Mouse (Mus musculus) heart, postnatal 0 days (tissue): ENCODE measurements around the gene Psmb6. TPM values are rescaled to one million over a fixed set of nuclear protein-coding genes. Genes with fewer than 3 reads are reported as not detected.

Source experiments
- ATAC-seq: fragments of 200-750 bp; cut with Nextera tagmentation; 2 replicates; pipeline ENCODE4 v1.8.0; 2017; ENCODE audit warnings: low read depth, moderate number of reproducible peaks, moderate library complexity; ENCODE audit not compliant: insufficient read depth
- DNase-seq: peaks from one replicate; pipeline ENCODE4 v3.0.0-alpha.2; 2016; ENCODE audit warnings: low spot score
- H3K27ac ChIP-seq: fragments of 300-500 bp; sonication (generic); 2 replicates; pipeline ENCODE4 v1.5.1; 2014; ENCODE audit warnings: low read depth, mild to moderate bottlenecking
- H3K27me3 ChIP-seq: fragments of 300-500 bp; sonication (generic); 2 replicates; pipeline ENCODE4 v1.6.1; 2014; ENCODE audit warnings: low read length, mixed read lengths; ENCODE audit not compliant: control insufficient read depth, insufficient read depth
- H3K36me3 ChIP-seq: fragments of 300-500 bp; sonication (generic); replicated peaks from 2 replicates; pipeline ENCODE4 v1.6.1; 2014; ENCODE audit warnings: low read length, mixed read lengths; ENCODE audit not compliant: control insufficient read depth, insufficient read depth
- H3K4me1 ChIP-seq: fragments of 300-500 bp; sonication (generic); 2 replicates; pipeline ENCODE4 v1.6.1; 2014; ENCODE audit warnings: antibody characterized with exemption; ENCODE audit not compliant: control insufficient read depth, insufficient read depth
- H3K4me2 ChIP-seq: fragments of 300-500 bp; sonication (generic); 2 replicates; pipeline ENCODE4 v1.6.1; 2014; ENCODE audit warnings: low read depth, mild to moderate bottlenecking, low read length, moderate library complexity
- H3K4me3 ChIP-seq: fragments of 300-500 bp; sonication (generic); 2 replicates; pipeline ENCODE4 v1.5.1; 2014; ENCODE audit warnings: low read depth, low read length
- H3K9ac ChIP-seq: fragments of 300-500 bp; sonication (generic); replicated peaks from 2 replicates; pipeline ENCODE4 v1.6.1; 2014; ENCODE audit warnings: low read depth, low read length, mixed read lengths
- H3K9me3 ChIP-seq: fragments of 300-500 bp; sonication (generic); replicated peaks from 2 replicates; pipeline ENCODE4 v1.6.1; 2016; ENCODE audit warnings: low read length; ENCODE audit not compliant: control insufficient read depth
- CTCF ChIP-seq: IDR thresholded peaks from 2 replicates; pipeline ENCODE4 v1.5.1; 2016; ENCODE audit warnings: antibody characterized with exemption, control low read depth, low read depth
- EP300 ChIP-seq: IDR thresholded peaks from 2 replicates; pipeline ENCODE4 v1.6.1; 2016; ENCODE audit warnings: antibody characterized with exemption, low read depth
- WGBS: fragments of 180-500 bp; shearing (Covaris S2); extraction: QIAGEN DNeasy Blood & Tissue Kit; methylation state at CpG from one replicate; pipeline ENCODE4 v1.1.7; 2014; 5-methylcytosine and 5-hydroxymethylcytosine counted together
- polyA plus RNA-seq: library from polyadenylated mRNA; unstranded; fragments of >200 nt; fragmentation: Nextera tagmentation; extraction: Ambion mirVana; gene quantifications from 2 replicates; pipeline ENCODE4 v1.2.1, GENCODE M21; 2015
- total RNA-seq: library from RNA; depleted of rRNA; stranded (reverse); fragments of >200 nt; gene quantifications from 2 replicates; pipeline ENCODE4 v1.2.3, GENCODE M21; 2014; ENCODE audit warnings: low replicate concordance; rRNA removed

Gene Psmb6
- total RNA-seq (474 and 521 TPM in 2 replicates), polyA plus RNA-seq (640 and 644 TPM in 2 replicates)

DNA sequence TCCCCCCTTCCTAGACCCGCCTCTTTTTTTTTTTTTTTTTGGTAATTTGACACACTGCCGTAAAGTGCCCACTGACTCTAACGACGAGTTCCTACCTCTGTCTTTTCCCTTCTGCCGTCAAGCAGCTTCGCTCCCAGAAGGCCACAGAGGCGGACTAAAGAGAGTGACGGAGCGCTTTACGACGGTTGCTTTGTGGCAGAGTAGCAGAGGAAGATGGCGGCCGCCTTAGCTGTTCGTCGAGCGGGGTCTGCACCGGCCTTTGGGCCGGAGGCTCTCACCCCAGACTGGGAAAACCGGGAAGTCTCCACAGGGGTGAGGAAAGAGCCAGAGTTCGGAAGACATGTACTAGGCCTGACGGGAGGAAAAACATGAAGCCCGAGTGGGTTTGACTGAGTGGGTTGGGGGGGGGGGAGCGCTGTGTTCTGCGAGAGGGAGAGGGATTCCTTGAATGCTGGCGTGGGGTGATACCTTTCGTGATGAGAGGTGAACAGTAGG is at the start of gene Psmb6:
Gene Psmb6, plus strand, starts transcription at position 184 of the 495 bp plus-strand sequence.
- H3K36me3 ChIP-seq, result peaks cover 24% of the 10 kb centered on the region
- H3K4me3 ChIP-seq, result peak within 1 kb of the TSS; percentile 62
- under 1% methylated on average over 25 of the region's 26 CpGs for WGBS
- DNase-seq, result peak; percentile 99
- no peaks in the 10 kb centered on the region for H3K9me3 ChIP-seq
- ATAC-seq, result peak; percentile 95
- H3K9ac ChIP-seq, result peak within 1 kb of the TSS; percentile 73
- TF ChIP-seq CTCF (no peak), EP300 (0 out of 2 replicates have a peak, but pooled peaks have one; percentile 32)
- no peaks in the 10 kb centered on the region for H3K4me1 ChIP-seq
- no peaks in the 10 kb centered on the region for H3K27me3 ChIP-seq
- H3K4me2 ChIP-seq, result peak within 1 kb of the TSS; percentile 72
- H3K27ac ChIP-seq, result no peak within 1 kb of the TSS; the same call in 1 of the 2 replicates

- no peaks in the 10 kb centered on the region for H3K9me3 ChIP-seq
Observed at GRCm38 (mm10) chr11:70485498-70485897, 39.7 kb upstream of the Psmb6 start.

GRCm38 (mm10) chr11:70487816-70488215 is 37.4 kb upstream of the Psmb6 start:
- no peak overlapping the region for H3K9ac ChIP-seq
- ATAC-seq (no peak), DNase-seq (no peak)
- H3K36me3 ChIP-seq, result no peaks in the 10 kb centered on the region
- 0 out of 2 replicates have a peak, but pooled peaks cover 4% of the 10 kb centered on the region for H3K9me3 ChIP-seq
- WGBS, result 24% methylated on average over 4 of the region's 4 CpGs
- no peak overlapping the region for H3K4me3 ChIP-seq
- H3K27ac ChIP-seq, result no peak overlapping the region
- H3K4me2 ChIP-seq, result no peak overlapping the region
- no peaks in the 10 kb centered on the region for H3K27me3 ChIP-seq
- H3K4me1 ChIP-seq, result no peaks in the 10 kb centered on the region
- TF ChIP-seq CTCF (no peak), EP300 (no peak)

More at GRCm38 (mm10) chr11:70485498-70485897, 39.7 kb upstream of the Psmb6 start:
- ATAC-seq (no peak), DNase-seq (no peak)
- TF ChIP-seq CTCF, result no peak
- no peak for TF ChIP-seq EP300
- no peak overlapping the region for H3K9ac ChIP-seq
- H3K4me3 ChIP-seq, result no peak overlapping the region
- no peak overlapping the region for H3K4me2 ChIP-seq
- H3K36me3 ChIP-seq, result no peaks in the 10 kb centered on the region
- no peaks in the 10 kb centered on the region for H3K27me3 ChIP-seq
- no peaks in the 10 kb centered on the region for H3K4me1 ChIP-seq
- H3K27ac ChIP-seq, result no peak overlapping the region
- WGBS, result 48% methylated on average over 2 of the region's 2 CpGs

GRCm38 (mm10) chr11:70489138-70489537 is 36.0 kb upstream of the Psmb6 start:
- no peak overlapping the region for H3K4me3 ChIP-seq
- no peak overlapping the region for H3K27ac ChIP-seq
- no peaks in the 10 kb centered on the region for H3K4me1 ChIP-seq
- ATAC-seq (no peak), DNase-seq (no peak)
- H3K27me3 ChIP-seq, result no peaks in the 10 kb centered on the region
- H3K4me2 ChIP-seq, result no peak overlapping the region
- no peak overlapping the region for H3K9ac ChIP-seq
- TF ChIP-seq CTCF (no peak), EP300 (no peak)
- 0 out of 2 replicates have a peak, but pooled peaks cover 4% of the 10 kb centered on the region for H3K9me3 ChIP-seq
- H3K36me3 ChIP-seq, result no peaks in the 10 kb centered on the region
- 81% methylated on average over 3 of the region's 3 CpGs for WGBS

DNA sequence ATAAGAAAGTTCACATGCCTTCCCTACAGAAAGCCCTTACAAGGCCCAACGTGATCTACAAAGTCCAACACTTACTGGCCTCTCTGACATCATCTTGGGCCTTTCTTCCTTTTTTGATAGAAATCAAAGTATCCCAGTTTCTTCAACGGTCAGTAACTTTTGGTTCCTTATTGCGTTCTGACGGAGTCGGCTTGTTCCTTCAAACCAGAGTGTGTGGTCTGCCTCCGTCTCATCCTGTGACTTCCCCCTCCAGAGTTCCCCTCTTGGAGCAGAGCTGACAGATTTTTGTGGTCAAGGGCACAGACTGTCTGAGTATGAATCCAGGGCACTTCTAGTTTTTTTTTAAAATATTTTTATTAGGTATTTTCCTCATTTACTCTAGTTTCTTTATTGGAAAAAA is 35.5 kb upstream of the Psmb6 start:
- no peak for ATAC-seq
- WGBS, result 79% methylated on average over 6 of the region's 6 CpGs
- Histone ChIP-seq H3K36me3 (no peaks in the 10 kb centered on the region), H3K27me3 (no peaks in the 10 kb centered on the region), H3K9ac (no peak overlapping the region), H3K4me3 (no peak overlapping the region), H3K9me3 (0 out of 2 replicates have a peak, but pooled peaks cover 4% of the 10 kb centered on the region), H3K4me1 (no peaks in the 10 kb centered on the region), H3K4me2 (no peak overlapping the region), H3K27ac (no peak overlapping the region)
- TF ChIP-seq EP300 (no peak), CTCF (no peak)
- DNase-seq, result no peak
